Mouse (Mus musculus): Measurements from ENCODE around the gene Lrrc20. TPM values are rescaled to one million over a fixed set of nuclear protein-coding genes. Genes with fewer than 3 reads are reported as not detected.
"Not testable (repeated sequence)": the region's sequence is repeated elsewhere in the genome, so short reads cannot be mapped to it uniquely, and the experiment has no call there.

Gene Lrrc20
- total RNA-seq (2021), result 10 to 100 TPM; 16.2 to 16.7 TPM
- long read RNA-seq, partial matches to known transcripts, result 1 of 10 reads
- long read RNA-seq, other reads (novel, unspliced or antisense), result 9 of 10 reads

DNA sequence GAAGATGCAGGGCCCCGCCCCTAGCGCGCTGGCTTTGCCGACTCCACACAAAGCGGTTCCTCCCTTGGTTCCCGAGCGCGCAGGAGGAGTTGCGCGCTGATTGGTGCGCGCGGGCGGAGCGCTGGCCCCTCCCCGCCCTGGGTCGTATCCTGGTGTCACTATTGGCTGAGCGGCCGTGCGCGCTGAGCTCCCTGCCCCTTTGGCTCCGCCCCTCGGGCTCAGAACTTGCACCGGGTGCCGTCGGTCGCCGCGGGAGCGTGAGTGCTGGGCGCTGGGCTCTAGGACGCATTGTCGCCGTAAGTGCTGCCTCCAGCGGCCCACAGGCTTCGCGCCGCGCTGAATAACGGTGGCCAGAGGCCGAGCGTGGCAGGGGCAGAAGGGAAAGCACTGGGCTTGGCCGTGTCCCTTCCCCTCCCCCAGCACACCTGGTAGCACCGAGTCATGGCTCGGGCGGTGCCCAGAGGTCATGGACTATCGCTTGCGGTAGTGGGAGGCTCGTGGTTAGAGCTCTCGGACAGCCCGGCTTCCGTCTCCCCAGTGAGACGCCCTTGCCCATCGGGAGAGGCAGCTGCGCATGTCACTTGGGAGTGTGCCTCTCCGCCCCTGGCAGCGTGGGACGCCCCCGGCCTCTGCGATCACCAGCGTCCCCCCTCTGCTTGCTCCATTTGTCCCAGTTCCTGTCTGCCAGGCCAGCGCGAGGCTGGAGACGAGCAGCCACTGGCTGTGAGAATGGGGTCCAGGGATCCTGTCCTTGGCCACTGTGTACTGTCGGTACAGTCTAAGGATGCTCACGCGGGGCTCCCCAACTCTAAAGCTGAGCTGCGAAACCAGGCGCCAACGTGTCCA, at the start of gene Lrrc20:
TSS of gene Lrrc20 (plus strand) at position 208 of the 846 bp plus-strand sequence.
- DNase-seq (ENCODE audit: low spot score in 2 of 2), result peak; percentile 86 to 92

- DNase-seq (ENCODE audit: low spot score in 2 of 2), result no peak
These were observed 49.3 kb upstream of the Lrrc20 start for GRCm38 (mm10) chr10:61426251-61426757.

DNA sequence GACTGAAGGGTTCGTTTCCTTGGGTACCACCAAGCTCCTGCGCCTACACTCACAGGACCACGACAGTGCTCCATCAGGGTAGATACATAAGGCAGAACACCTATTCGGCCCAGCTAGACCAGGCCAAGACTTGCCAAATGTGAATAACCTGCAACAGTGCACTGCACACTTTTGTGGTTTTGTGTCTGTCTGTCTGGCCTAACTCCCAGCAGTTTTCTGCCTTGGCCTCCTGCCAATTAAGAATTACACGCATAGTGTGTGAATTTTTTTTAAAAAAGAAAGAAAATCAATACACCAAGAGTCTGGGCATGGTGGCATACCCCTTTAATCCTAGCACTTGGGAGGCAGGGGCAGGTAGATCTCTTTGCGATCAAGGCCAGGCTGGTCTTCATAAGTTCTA, 47.6 kb upstream of the Lrrc20 start:
- no peak for DNase-seq (ENCODE audit: low spot score in 2 of 2)

DNA sequence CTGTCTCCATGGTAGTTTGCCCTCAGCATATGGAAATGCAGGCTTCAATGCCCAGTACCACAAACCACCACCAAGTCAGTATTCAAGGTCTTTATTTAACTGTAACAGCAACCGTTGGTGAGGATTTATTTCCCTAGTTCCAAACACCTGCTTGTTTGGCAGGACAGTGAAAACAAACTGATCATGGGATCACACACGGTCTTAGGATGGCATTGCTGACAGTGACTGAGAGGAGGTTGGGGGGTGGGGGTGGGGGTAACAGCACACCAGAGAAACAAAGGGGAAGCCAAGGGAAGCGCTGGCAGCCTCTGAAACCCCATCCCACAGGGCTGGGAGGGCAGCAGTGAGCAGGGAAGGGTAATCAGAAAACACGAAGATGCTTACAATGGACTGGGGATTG, 47.2 kb upstream of the Lrrc20 start:
- no peak for DNase-seq (ENCODE audit: low spot score in 2 of 2)

DNA sequence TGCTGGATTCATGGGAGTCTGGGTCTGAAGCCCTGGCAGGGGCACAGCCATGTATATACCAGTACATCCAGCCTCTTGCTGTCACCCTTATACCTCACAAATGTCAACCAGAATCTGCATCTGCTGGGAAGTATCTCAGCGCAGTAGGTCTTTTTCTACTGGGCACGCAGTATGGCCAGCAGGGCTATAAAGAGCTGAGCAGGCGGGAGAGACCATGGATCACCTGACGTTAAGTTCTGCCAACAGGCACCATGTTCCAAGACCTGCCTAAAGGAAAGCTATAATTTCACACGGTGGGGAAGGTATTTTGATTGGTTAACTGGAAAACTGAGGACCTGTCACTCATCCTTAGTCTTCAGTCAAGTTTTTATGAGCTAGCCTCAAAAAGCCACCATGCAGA, 46.6 kb upstream of the Lrrc20 start:
- DNase-seq (ENCODE audit: low spot score in 2 of 2), result no peak

- DNase-seq (ENCODE audit: low spot score in 2 of 2), result peak in 1 of 2 experiments; percentile 52
These were observed 44.2 kb upstream of the Lrrc20 start for GRCm38 (mm10) chr10:61431375-61431774.

DNA sequence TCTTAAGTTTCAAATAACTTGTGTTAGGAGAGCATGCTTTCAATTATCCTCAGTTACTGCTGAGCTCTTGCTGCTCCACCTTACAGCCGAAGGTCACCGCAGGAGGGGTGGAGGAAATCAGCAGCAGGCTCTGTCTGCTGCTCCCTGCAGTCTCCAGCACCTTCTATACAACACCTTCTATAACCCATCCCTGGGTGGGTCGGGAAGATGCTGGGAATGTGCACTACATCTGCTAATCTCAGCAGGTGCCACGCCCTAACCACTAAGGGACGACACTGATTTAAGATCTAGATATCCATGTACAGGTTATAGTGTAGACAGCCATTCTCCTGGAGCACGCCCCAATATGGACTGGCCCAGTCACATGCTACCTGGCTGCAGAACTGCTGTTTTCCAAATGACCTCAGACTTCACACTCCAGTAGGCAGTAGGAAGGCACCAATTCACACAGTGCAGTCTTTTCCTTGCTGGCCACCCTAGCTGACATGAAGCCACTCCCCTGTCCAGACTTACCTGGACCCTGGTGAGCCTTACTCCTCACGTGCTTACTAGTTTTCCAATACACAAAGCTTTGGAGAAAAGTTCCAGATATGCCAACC, 35.3 kb upstream of the Lrrc20 start:
- no peak for DNase-seq (ENCODE audit: low spot score in 2 of 2)

DNA sequence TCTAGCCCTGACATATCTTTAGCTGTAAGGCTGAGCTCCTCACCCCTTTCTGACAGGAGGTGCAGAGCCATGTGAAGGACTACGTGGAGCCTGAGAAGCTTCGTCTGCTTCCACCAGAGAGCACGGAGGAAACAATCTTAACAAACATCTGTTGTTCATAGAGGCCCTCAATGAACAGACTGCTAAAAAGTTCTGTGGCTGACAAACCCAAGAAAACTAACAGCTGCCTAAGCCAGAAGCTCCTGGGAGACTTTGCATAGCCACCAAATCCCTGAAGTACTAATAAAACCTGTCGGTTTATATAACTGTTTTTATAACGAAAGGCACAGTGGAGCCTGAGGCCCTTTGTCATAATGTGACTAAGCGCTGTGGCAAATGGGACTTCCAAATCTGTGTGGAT, 32.1 kb upstream of the Lrrc20 start:
- no peak for DNase-seq (ENCODE audit: low spot score in 2 of 2)

DNA sequence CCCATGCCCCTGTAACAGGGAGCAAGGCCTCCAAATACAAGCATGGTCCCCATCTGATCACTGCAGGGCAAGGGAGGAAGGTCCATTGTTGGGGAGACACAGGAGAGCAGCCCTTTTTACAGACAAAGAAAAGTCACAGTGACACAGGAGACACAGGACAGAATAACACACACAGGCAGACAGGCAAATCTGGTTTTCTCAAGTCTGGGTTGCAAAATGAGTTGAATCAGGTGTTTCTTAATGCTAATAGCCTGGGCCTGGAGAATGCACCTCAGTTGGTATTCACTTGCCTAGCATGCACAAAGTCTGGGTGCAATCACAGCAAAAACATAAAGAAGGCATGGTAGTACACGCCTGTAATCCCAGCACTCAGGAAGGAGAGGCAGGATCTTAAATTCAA, 31.7 kb upstream of the Lrrc20 start:
- no peak for DNase-seq (ENCODE audit: low spot score in 2 of 2)

DNA sequence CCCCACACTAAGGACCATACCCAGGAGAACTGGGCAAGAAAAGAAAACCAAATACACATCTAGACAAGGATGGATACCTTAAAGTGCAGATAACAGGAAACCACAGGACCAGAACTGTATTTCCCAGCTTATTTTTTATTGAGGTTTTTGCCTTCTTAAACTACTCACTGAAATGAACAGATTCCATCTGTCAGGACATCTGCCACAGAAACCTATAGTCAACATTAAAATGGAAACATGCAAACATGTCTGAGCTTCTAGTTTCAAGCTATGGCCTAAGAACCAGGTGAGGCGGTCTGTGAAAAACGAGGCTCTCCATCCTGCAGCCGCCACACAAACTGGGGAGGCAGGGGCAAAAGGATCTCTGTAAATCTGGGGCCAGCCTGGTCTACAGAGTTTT, 30.6 kb upstream of the Lrrc20 start:
- DNase-seq (ENCODE audit: low spot score in 2 of 2), result no peak

GRCm38 (mm10) chr10:61447581-61448353, 27.8 kb upstream of the Lrrc20 start:
- no peak for DNase-seq (ENCODE audit: low spot score in 2 of 2)

GRCm38 (mm10) chr10:61448834-61449233, 26.8 kb upstream of the Lrrc20 start:
- no peak for DNase-seq (ENCODE audit: low spot score in 2 of 2)

- DNase-seq (ENCODE audit: low spot score in 2 of 2), result no peak
These were observed 24.1 kb upstream of the Lrrc20 start for GRCm38 (mm10) chr10:61451463-61451930.

DNA sequence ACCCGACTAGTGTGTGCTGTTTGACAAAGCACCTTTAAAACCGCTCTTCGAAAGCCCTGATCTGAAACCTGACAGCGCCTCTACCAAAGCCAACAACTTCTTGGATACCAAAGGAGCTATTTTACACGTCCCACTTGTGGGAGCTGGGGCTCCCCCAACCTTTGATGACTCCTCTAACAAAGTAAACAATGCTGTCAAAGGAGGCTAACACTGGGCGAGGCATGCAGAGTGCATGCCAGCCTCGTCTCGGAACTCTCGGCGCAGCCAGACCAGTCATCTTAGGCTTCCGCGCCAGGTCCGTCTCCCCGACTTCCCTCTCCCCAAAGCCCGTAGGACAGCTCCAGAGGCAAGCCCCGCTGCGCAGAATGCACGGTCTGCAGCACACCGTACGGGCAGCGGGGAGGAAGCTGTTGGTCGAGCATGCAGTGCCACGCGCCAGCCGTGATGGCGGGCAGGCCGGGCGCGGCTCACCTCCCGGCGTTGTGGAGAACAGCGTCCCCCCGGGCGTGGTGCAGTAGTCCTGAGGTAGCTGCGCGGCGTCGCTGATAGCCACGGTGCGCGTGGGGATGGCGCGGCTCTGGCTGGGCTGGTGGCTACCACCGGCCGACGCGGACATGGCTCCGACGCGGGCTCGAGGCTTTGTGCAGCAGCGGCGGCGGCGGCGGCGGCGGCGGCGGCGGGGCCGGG, 23.5 kb upstream of the Lrrc20 start:
- peak; percentile 47 to 63 for DNase-seq (ENCODE audit: low spot score in 2 of 2)

DNA sequence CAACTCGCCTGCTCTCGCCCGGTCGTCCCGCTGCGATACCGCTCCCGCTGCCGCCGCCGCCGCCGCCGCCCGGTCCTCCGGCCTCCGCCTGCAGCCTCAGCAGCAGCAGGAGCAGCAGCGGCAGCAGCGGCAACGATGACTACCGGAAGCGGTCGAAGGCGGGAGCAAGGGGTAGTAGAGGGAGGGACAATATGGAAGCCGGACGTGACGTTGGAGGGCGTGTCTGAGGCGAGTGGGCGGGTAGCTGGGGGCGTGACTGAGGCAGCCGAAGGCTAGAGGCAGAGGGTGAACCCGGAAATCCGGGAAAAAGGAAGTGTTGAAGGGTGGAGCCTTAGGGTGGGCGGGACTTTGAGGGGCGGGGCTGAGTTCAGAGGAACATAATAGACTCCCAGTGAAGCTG, 23.0 kb upstream of the Lrrc20 start, which contains the start of gene Eif4ebp2:
TSS of gene Eif4ebp2 (minus strand) at position 17 of the 400 bp plus-strand sequence.
- DNase-seq (ENCODE audit: low spot score in 2 of 2), result peak; percentile 98 to 99

- not testable (repeated sequence) for DNase-seq (ENCODE audit: low spot score in 2 of 2)
These were observed 22.4 kb upstream of the Lrrc20 start for GRCm38 (mm10) chr10:61453171-61453570.

DNA sequence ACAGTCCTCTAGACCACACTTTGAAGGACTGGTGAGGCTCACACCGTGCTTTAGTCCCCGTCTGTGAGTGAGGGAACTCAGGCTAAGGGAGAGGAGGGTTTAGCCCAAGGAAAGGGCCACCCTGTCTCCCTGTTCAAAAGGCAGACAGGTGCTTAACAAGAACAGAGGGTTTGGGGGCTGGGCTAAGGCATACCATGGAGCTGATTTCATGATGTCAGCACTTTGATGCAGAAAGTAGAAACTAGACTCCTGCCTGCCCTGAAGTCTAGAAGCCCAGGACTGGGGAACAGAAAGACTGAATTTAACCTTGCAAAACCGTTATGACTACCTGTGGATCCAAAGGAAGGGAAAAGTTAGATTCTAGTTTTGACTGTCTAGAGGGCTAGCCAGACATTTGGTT, 18.4 kb upstream of the Lrrc20 start:
- no peak for DNase-seq (ENCODE audit: low spot score in 2 of 2)

DNA sequence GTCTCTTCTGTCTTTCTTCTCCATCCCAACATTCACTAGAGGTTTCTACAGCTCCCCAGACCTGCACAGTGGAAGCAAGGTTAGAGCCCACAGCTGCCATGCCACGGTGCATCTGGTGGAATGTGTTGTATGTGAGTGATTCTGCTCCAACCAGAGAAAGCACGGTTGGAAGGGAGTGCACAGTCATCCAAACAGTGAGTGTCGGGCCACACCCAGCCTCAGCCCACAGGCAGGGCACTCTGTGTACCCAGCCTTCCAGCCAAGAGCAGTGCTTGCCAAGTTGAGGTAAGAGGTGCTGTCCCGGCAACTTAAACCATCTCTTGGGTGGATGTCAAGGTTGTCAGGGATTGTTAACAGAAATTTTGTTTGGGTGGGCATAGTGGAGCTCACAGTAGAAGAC, 10.6 kb upstream of the Lrrc20 start:
- no peak for DNase-seq (ENCODE audit: low spot score in 2 of 2)

DNA sequence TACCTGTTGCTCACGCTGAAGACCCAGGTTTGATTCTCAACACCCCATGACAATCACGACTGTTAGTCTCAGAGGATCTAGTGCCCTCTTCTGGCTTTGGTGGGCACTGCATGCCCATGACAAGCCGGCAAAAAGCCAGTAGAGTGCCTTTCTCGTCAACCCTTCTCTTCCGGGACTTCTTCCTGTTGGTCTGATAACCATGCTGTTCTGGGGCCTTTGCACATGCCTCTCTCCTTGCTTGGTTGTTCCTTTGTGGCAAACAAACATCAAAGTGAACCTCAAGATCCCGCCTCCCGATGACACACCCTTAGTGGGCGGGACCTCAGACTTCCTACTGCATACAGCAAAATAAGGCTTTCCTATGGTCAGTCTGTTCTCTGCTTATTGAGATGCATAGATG, 9.4 kb upstream of the Lrrc20 start:
- DNase-seq (ENCODE audit: low spot score in 2 of 2), result no peak

- no peak for DNase-seq (ENCODE audit: low spot score in 2 of 2)
These were observed 8.7 kb upstream of the Lrrc20 start for GRCm38 (mm10) chr10:61466873-61467272.

DNA sequence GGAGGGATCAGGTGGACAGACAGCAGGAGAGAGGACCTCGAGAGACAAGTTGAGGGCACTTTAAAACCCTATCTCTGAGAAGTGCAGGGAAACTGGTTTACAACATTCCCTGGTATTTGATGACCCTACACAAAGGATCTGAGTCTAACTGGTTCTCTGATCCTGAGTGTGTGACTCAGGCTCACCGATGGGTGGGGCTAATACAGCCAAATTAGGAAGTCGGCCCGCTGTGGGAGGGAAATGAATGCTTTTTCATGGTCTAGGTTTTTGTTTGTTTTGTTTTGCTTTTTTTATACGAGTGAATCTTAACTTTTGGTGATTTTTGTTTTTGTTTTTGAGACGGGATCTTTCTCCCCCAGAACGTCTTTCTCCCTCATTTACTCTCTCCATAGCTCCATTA, 6.7 kb upstream of the Lrrc20 start:
- no peak for DNase-seq (ENCODE audit: low spot score in 2 of 2)
